Mouse (Mus musculus) liver, embryonic 11.5 days (tissue): ENCODE measurements around the gene Nbr1. TPM values are rescaled to one million over a fixed set of nuclear protein-coding genes. Genes with fewer than 3 reads are reported as not detected.
"Not testable (repeated sequence)": the region's sequence is repeated elsewhere in the genome, so short reads cannot be mapped to it uniquely, and the experiment has no call there.

ENCODE experiments used
- ATAC-seq: fragments of 200-750 bp; cut with Nextera tagmentation; replicated peaks from 2 replicates; pipeline ENCODE4 v1.8.0; 2017; ENCODE audit warnings: moderate number of reproducible peaks, mild to moderate bottlenecking, moderate TSS enrichment, moderate library complexity; ENCODE audit not compliant: low FRiP score
- DNase-seq: peaks from one replicate; pipeline ENCODE4 v3.0.0-alpha.2; 2017; ENCODE audit warnings: low spot score
- H3K27ac ChIP-seq: fragments of 300-500 bp; sonication (generic); 2 replicates; pipeline ENCODE4 v1.5.1; 2014; ENCODE audit warnings: mild to moderate bottlenecking, low read depth, low read length, control low read depth
- H3K27me3 ChIP-seq: fragments of 300-500 bp; sonication (generic); replicated peaks from 2 replicates; pipeline ENCODE4 v1.6.1; 2014; ENCODE audit warnings: low read length, mixed read lengths; ENCODE audit not compliant: control insufficient read depth, insufficient read depth
- H3K36me3 ChIP-seq: fragments of 300-500 bp; sonication (generic); 2 replicates; pipeline ENCODE4 v1.6.1; 2014; ENCODE audit warnings: mild to moderate bottlenecking, low read length, moderate library complexity, mixed read lengths; ENCODE audit not compliant: control insufficient read depth, insufficient read depth
- H3K4me1 ChIP-seq: fragments of 300-500 bp; sonication (generic); replicated peaks from 2 replicates; pipeline ENCODE4 v1.6.1; 2014; ENCODE audit warnings: low read length, mixed read lengths; ENCODE audit not compliant: control insufficient read depth, insufficient read depth
- H3K4me2 ChIP-seq: fragments of 300-500 bp; sonication (generic); 2 replicates; pipeline ENCODE4 v1.6.1; 2014; ENCODE audit warnings: mild to moderate bottlenecking, control low read depth, moderate library complexity
- H3K4me3 ChIP-seq: fragments of 300-500 bp; sonication (generic); 2 replicates; pipeline ENCODE4 v1.5.1; 2014; ENCODE audit warnings: low read depth, low read length, control low read depth
- H3K9ac ChIP-seq: fragments of 300-500 bp; sonication (generic); 2 replicates; pipeline ENCODE4 v1.6.1; 2014; ENCODE audit warnings: low read depth, low read length, control low read depth
- H3K9me3 ChIP-seq: fragments of 300-500 bp; sonication (generic); 2 replicates; pipeline ENCODE4 v1.6.1; 2016; ENCODE audit warnings: low read length, inconsistent platforms, mixed read lengths; ENCODE audit not compliant: control insufficient read depth
- WGBS: fragments of 180-500 bp; shearing (Covaris S2); extraction: QIAGEN DNeasy Blood & Tissue Kit; methylation state at CpG from one replicate; pipeline ENCODE4 v1.1.7; 2014; 5-methylcytosine and 5-hydroxymethylcytosine counted together
- polyA plus RNA-seq: library from polyadenylated mRNA; unstranded; fragments of >200 nt; fragmentation: Nextera tagmentation; extraction: Ambion mirVana; gene quantifications from 2 replicates; pipeline ENCODE4 v1.2.1, GENCODE M21; 2014

Nbr1 gene
- polyA plus RNA-seq, 1 experiment from 2014 or later: 55.7 TPM

- no peak overlapping the region for H3K9ac ChIP-seq
- no peaks in the 10 kb centered on the region for H3K4me1 ChIP-seq
- H3K9me3 ChIP-seq: no peaks in the 10 kb centered on the region
- no peak overlapping the region for H3K4me3 ChIP-seq
- no peak for DNase-seq
- no peak overlapping the region for H3K27ac ChIP-seq
- no peaks in the 10 kb centered on the region for H3K27me3 ChIP-seq
- no peak overlapping the region for H3K4me2 ChIP-seq
- H3K36me3 ChIP-seq: peaks cover 23% of the 10 kb centered on the region
- WGBS: 29% methylated on average over 5 of the region's 5 CpGs
- no peak for ATAC-seq
These were observed 10.4 kb downstream of the Nbr1 start for GRCm38 (mm10) chr11:101562391-101562790.

GRCm38 (mm10) chr11:101568421-101568820, 16.5 kb downstream of the Nbr1 start:
- H3K4me2 ChIP-seq: no peak overlapping the region
- no peak for ATAC-seq
- no peak overlapping the region for H3K9ac ChIP-seq
- WGBS: 85% methylated on average over 3 of the region's 3 CpGs
- no peak for DNase-seq
- H3K27ac ChIP-seq: no peak overlapping the region
- no peaks in the 10 kb centered on the region for H3K4me1 ChIP-seq
- no peaks in the 10 kb centered on the region for H3K27me3 ChIP-seq
- H3K9me3 ChIP-seq: no peaks in the 10 kb centered on the region
- peaks cover 70% of the 10 kb centered on the region for H3K36me3 ChIP-seq
- no peak overlapping the region for H3K4me3 ChIP-seq

GRCm38 (mm10) chr11:101576116-101576515, 24.2 kb downstream of the Nbr1 start:
- H3K4me1 ChIP-seq: no peaks in the 10 kb centered on the region
- H3K9ac ChIP-seq: no peak overlapping the region
- whole genome bisulfite sequencing: 82% methylated on average over 6 of the region's 6 CpGs
- H3K4me3 ChIP-seq: no peak overlapping the region
- no peak overlapping the region for H3K4me2 ChIP-seq
- no peak overlapping the region for H3K27ac ChIP-seq
- peaks cover 53% of the 10 kb centered on the region for H3K36me3 ChIP-seq
- no peaks in the 10 kb centered on the region for H3K9me3 ChIP-seq
- no peaks in the 10 kb centered on the region for H3K27me3 ChIP-seq
- DNase-seq (no peak), ATAC-seq (no peak)

- no peak for ATAC-seq
- Histone ChIP-seq H3K4me3 (no peak overlapping the region), H3K4me2 (peak overlapping the region; percentile 71; the same call in 1 of the 2 replicates), H3K9ac (no peak overlapping the region), H3K4me1 (peaks cover 6% of the 10 kb centered on the region), H3K27ac (peak overlapping the region; percentile 38; the same call in 1 of the 2 replicates), H3K27me3 (no peaks in the 10 kb centered on the region), H3K36me3 (peaks cover 18% of the 10 kb centered on the region), H3K9me3 (no peaks in the 10 kb centered on the region)
- WGBS: 55% methylated on average over 6 of the region's 6 CpGs
- no peak for DNase-seq
These were observed 29.3 kb downstream of the Nbr1 start for GRCm38 (mm10) chr11:101581081-101581764.

- no peaks in the 10 kb centered on the region for H3K27me3 ChIP-seq
- H3K36me3 ChIP-seq: peaks cover 8% of the 10 kb centered on the region
- H3K9ac ChIP-seq: peak within 1 kb of the TSS; percentile 69
- peak within 1 kb of the TSS; percentile 71 for H3K4me2 ChIP-seq
- H3K4me1 ChIP-seq: peaks cover 6% of the 10 kb centered on the region
- peak within 1 kb of the TSS; percentile 38; the same call in 1 of the 2 replicates for H3K27ac ChIP-seq
- ATAC-seq (peak; percentile 84), DNase-seq (peak; percentile 84)
- 17% methylated on average over 30 of the region's 31 CpGs for WGBS
- no peaks in the 10 kb centered on the region for H3K9me3 ChIP-seq
- peak within 1 kb of the TSS; percentile 51 for H3K4me3 ChIP-seq
These were observed 30.4 kb downstream of the Nbr1 start, which contains the start of gene Tmem106a for GRCm38 (mm10) chr11:101582054-101583035. Gene Tmem106a (plus strand): TSS chr11:101582242.

- Histone ChIP-seq H3K4me2 (no peak overlapping the region), H3K9me3 (no peaks in the 10 kb centered on the region), H3K27me3 (no peaks in the 10 kb centered on the region), H3K4me1 (peaks cover 6% of the 10 kb centered on the region), H3K36me3 (peaks cover 3% of the 10 kb centered on the region), H3K4me3 (no peak overlapping the region), H3K27ac (no peak overlapping the region), H3K9ac (no peak overlapping the region)
- no peak for ATAC-seq
- DNase-seq: no peak
- WGBS: 88% methylated on average over 2 of the region's 2 CpGs
These were observed 31.3 kb downstream of the Nbr1 start for GRCm38 (mm10) chr11:101583205-101583604.

GRCm38 (mm10) chr11:101585031-101585430, 33.1 kb downstream of the Nbr1 start:
- not testable (repeated sequence) for H3K27ac ChIP-seq, DNase-seq, H3K36me3 ChIP-seq, H3K4me2 ChIP-seq, H3K27me3 ChIP-seq, H3K4me3 ChIP-seq, H3K9ac ChIP-seq, ATAC-seq, H3K9me3 ChIP-seq
- WGBS: 93% methylated on average over 1 of the region's 1 CpGs
- H3K4me1 ChIP-seq: peaks cover 12% of the 10 kb centered on the region

GRCm38 (mm10) chr11:101585805-101586204, 33.9 kb downstream of the Nbr1 start:
- no peaks in the 10 kb centered on the region; the same call in 1 of the 2 replicates for H3K36me3 ChIP-seq
- WGBS: 65% methylated on average over 4 of the region's 4 CpGs
- no peak overlapping the region for H3K4me2 ChIP-seq
- DNase-seq (no peak), ATAC-seq (no peak)
- H3K9me3 ChIP-seq: no peaks in the 10 kb centered on the region
- no peaks in the 10 kb centered on the region for H3K27me3 ChIP-seq
- no peak overlapping the region for H3K27ac ChIP-seq
- no peak overlapping the region for H3K9ac ChIP-seq
- H3K4me1 ChIP-seq: peaks cover 12% of the 10 kb centered on the region
- H3K4me3 ChIP-seq: no peak overlapping the region
